Mouse (Mus musculus): ENCODE data around the gene Tmigd1. TPM values are rescaled to one million over a fixed set of nuclear protein-coding genes. Genes with fewer than 3 reads are reported as not detected.

The Tmigd1 gene
- polyA plus RNA-seq, 1 experiment from 2014 or later, result 4.1 TPM

GRCm38 (mm10) chr11:76897126-76897525 lies 4.8 kb upstream of the Tmigd1 start:
- Histone ChIP-seq H3K4me1 (ENCODE audit: insufficient read depth, low read length) (peaks cover 61% of the 10 kb centered on the region), H3K27me3 (ENCODE audit: insufficient read depth, low read length) (no peaks in the 10 kb centered on the region), H3K36me3 (ENCODE audit: insufficient read depth, low read length) (no peaks in the 10 kb centered on the region), H3K4me3 (ENCODE audit: low read length) (no peak overlapping the region), H3K4me2 (replicated peaks; ENCODE audit: low read depth, low read length) (no peak overlapping the region), H3K9me3 (ENCODE audit: low read length) (no peaks in the 10 kb centered on the region), H3K27ac (ENCODE audit: low read length) (peak overlapping the region; percentile 48), H3K9ac (replicated peaks; ENCODE audit: low read length) (no peak overlapping the region)
- no peak for ATAC-seq (ENCODE audit: low FRiP score, low TSS enrichment)
- 47% methylated on average over 1 of the region's 1 CpGs for WGBS

DNA sequence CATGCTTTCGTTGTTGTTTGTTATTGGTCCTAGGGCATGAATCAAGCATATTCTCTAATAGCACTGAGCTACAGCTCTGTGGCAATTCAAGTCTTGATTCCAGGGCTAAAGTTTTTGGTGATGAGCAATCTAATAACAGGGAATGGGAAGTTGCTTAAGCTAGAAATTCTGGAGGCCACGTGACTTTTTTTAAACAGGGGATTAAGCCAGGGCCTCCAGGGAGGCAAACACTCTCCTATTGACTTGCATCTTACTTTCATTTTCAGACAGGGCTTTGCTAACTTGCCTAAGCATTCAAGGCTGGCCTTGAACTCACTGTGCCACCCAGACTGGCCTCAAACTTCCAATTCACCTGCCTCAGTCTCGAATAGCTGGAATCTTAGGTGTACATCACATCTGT lies 4.1 kb upstream of the Tmigd1 start:
- Histone ChIP-seq H3K9me3 (ENCODE audit: low read length) (no peaks in the 10 kb centered on the region), H3K4me3 (ENCODE audit: low read length) (no peak overlapping the region), H3K36me3 (ENCODE audit: insufficient read depth, low read length) (no peaks in the 10 kb centered on the region), H3K4me2 (replicated peaks; ENCODE audit: low read depth, low read length) (no peak overlapping the region), H3K4me1 (ENCODE audit: insufficient read depth, low read length) (peaks cover 58% of the 10 kb centered on the region), H3K27ac (ENCODE audit: low read length) (peak overlapping the region; percentile 34; the same call in 1 of the 2 replicates), H3K27me3 (ENCODE audit: insufficient read depth, low read length) (no peaks in the 10 kb centered on the region), H3K9ac (replicated peaks; ENCODE audit: low read length) (no peak overlapping the region)
- WGBS, result 44% methylated on average over 3 of the region's 3 CpGs
- no peak for ATAC-seq (ENCODE audit: low FRiP score, low TSS enrichment)

- H3K9me3 ChIP-seq (ENCODE audit: low read length), result no peaks in the 10 kb centered on the region
- 73% methylated on average over 3 of the region's 3 CpGs for WGBS
- H3K36me3 ChIP-seq (ENCODE audit: insufficient read depth, low read length), result no peaks in the 10 kb centered on the region
Measured at GRCm38 (mm10) chr11:76898751-76899150, 3.2 kb upstream of the Tmigd1 start.

DNA sequence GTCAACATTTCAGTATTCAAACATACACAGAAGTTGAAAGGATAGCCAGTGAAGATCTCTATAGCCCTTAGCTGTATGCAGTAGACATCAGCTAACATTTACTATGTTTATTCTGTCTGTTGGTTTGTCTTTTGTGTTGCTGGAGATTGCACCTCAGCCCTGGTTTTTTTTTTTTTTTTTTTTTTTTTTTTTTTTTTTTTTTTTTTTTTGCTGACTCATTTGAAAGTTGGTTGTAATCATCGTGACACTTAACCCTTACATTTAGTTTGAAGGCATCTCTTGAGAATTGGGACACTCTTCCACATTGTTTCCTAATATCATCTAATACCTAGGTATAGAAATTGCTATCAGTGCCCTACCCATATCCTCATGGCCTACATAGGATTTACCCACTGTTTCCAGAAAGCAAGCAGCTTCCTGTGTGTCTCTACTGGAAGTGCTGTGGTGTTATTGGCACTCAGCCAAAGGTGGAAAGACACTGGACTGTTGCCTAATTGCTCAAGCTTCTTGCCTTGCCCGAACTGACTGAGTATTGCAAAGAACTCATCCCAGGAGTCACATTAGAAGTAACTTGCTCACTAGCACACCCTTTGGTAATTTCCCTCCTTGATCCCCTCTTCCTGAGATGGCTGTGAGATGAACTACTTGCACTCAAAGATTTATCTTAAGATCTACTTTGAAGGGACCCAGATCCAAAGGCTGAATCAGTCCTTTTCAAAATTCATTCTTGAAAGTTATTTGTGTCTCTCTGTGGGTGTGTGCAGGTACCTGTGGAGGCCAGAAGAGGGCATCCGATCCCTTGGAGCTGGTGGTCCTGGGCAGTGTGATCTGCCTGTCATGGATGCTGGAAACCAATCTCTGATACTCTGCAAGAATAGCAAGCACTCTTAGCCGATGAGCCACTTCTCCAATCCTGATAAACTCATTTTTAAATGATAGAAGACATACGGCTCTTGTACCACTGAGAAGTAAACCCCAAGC lies 1.9 kb upstream of the Tmigd1 start:
- Histone ChIP-seq H3K4me3 (ENCODE audit: low read length) (no peak overlapping the region), H3K9ac (replicated peaks; ENCODE audit: low read length) (no peak overlapping the region), H3K4me1 (ENCODE audit: insufficient read depth, low read length) (peaks cover 39% of the 10 kb centered on the region), H3K27me3 (ENCODE audit: insufficient read depth, low read length) (no peaks in the 10 kb centered on the region), H3K27ac (ENCODE audit: low read length) (no peak overlapping the region), H3K9me3 (ENCODE audit: low read length) (no peaks in the 10 kb centered on the region), H3K36me3 (ENCODE audit: insufficient read depth, low read length) (no peaks in the 10 kb centered on the region), H3K4me2 (replicated peaks; ENCODE audit: low read depth, low read length) (no peak overlapping the region)
- 64% methylated on average over 5 of the region's 5 CpGs for WGBS
- no peak for ATAC-seq (ENCODE audit: low FRiP score, low TSS enrichment)

More at GRCm38 (mm10) chr11:76898751-76899150, 3.2 kb upstream of the Tmigd1 start:
- Histone ChIP-seq H3K4me3 (ENCODE audit: low read length) (no peak overlapping the region), H3K9ac (replicated peaks; ENCODE audit: low read length) (no peak overlapping the region), H3K27ac (ENCODE audit: low read length) (peak overlapping the region; percentile 34; the same call in 1 of the 2 replicates), H3K4me1 (ENCODE audit: insufficient read depth, low read length) (peaks cover 50% of the 10 kb centered on the region), H3K4me2 (replicated peaks; ENCODE audit: low read depth, low read length) (no peak overlapping the region), H3K27me3 (ENCODE audit: insufficient read depth, low read length) (no peaks in the 10 kb centered on the region)
- ATAC-seq (ENCODE audit: low FRiP score, low TSS enrichment), result no peak

DNA sequence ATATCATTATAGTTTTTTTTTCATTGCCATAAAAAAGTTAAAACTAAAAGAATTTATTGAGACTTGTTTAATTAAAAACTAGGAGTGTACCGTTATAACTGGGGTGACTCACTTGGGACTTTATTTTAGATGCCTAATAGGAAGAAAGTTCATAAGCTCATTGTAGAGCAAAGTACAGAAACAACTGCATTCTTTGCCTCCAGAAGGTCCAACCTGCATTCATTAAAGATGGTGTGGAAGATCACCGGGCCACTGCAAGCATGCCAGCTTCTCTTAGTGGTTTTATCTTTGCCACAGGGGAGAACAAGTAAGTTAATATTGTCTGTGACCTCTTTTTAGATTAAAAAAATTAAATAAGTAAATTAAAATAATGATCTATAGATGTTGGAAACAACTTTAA lies 2.4 kb downstream of the Tmigd1 start:
- Histone ChIP-seq H3K4me2 (replicated peaks; ENCODE audit: low read depth, low read length) (no peak overlapping the region), H3K9me3 (ENCODE audit: low read length) (no peaks in the 10 kb centered on the region), H3K36me3 (ENCODE audit: insufficient read depth, low read length) (no peaks in the 10 kb centered on the region), H3K4me1 (ENCODE audit: insufficient read depth, low read length) (0 out of 2 replicates have a peak, but pooled peaks cover 3% of the 10 kb centered on the region), H3K4me3 (ENCODE audit: low read length) (no peak overlapping the region), H3K27me3 (ENCODE audit: insufficient read depth, low read length) (no peaks in the 10 kb centered on the region), H3K27ac (ENCODE audit: low read length) (no peak overlapping the region), H3K9ac (replicated peaks; ENCODE audit: low read length) (no peak overlapping the region)
- no peak for ATAC-seq (ENCODE audit: low FRiP score, low TSS enrichment)
- 72% methylated on average over 2 of the region's 2 CpGs for WGBS

DNA sequence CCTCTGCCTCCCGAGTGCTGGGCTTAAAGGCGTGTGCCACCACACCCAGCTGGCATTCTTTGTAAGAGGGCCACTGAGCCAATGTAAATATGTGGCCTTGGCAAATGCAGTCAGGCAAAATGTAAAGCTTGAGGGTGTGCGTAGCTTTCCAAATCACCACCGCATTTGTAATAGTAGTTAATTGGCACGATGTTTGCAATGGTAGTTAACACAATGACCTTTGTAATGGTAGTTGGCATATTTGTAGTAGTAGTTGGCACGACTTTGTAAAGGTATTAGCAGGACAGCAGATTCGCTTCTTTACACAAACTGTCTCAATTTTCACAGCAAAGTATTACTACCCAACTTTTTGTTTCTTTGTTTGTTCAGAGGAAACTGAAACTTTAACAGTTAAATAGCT lies 6.7 kb downstream of the Tmigd1 start:
- WGBS, result 83% methylated on average over 7 of the region's 7 CpGs
- H3K36me3 ChIP-seq (ENCODE audit: insufficient read depth, low read length), result no peaks in the 10 kb centered on the region
- no peak overlapping the region for H3K27ac ChIP-seq (ENCODE audit: low read length)
- H3K9ac ChIP-seq (replicated peaks; ENCODE audit: low read length), result no peak overlapping the region
- H3K4me1 ChIP-seq (ENCODE audit: insufficient read depth, low read length), result peaks cover 30% of the 10 kb centered on the region
- H3K27me3 ChIP-seq (ENCODE audit: insufficient read depth, low read length), result no peaks in the 10 kb centered on the region
- H3K4me2 ChIP-seq (replicated peaks; ENCODE audit: low read depth, low read length), result no peak overlapping the region
- H3K9me3 ChIP-seq (ENCODE audit: low read length), result no peaks in the 10 kb centered on the region
- ATAC-seq (ENCODE audit: low FRiP score, low TSS enrichment), result no peak
- no peak overlapping the region for H3K4me3 ChIP-seq (ENCODE audit: low read length)

DNA sequence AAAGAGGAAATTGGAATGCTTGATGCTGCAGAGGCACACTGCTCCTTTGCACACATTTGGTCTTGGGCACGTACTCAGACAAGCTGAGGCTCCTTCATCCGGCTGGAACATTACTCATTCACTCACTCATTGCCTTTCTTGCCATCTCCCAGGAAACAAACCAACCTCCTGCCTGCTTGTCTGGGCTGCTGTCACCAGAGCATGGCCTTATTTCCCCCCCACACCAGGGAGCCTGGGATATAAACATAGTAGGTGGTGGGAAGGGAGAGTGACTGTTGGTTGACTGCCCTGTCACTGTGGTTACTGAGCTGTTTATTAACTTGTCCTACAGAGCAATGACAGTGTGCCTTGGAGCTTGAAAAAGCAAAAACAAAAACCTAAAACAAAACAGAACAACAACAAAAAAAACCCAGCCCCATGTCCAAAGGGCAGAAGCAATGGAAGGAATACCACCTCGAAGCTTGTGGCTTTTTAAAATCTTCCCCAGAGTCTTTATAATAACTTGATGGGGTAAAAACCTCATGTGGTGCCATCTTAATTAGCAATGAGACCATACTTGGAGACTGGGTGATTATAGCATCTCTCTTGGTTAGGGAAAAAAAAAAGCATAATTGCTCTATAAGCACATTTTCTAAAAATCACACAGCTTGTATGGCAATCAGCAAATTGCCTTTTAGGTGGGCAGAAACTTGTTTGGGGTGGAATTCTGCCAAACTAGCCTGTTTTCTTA lies 9.5 kb downstream of the Tmigd1 start:
- WGBS, result 42% methylated on average over 3 of the region's 3 CpGs
- peaks cover 41% of the 10 kb centered on the region for H3K4me1 ChIP-seq (ENCODE audit: insufficient read depth, low read length)
- no peak overlapping the region for H3K4me3 ChIP-seq (ENCODE audit: low read length)
- ATAC-seq (ENCODE audit: low FRiP score, low TSS enrichment), result peak; percentile 90
- H3K36me3 ChIP-seq (ENCODE audit: insufficient read depth, low read length), result no peaks in the 10 kb centered on the region
- H3K27ac ChIP-seq (ENCODE audit: low read length), result peak overlapping the region; percentile 69
- no peak overlapping the region for H3K9ac ChIP-seq (replicated peaks; ENCODE audit: low read length)
- H3K27me3 ChIP-seq (ENCODE audit: insufficient read depth, low read length), result no peaks in the 10 kb centered on the region
- H3K9me3 ChIP-seq (ENCODE audit: low read length), result no peaks in the 10 kb centered on the region
- no peak overlapping the region for H3K4me2 ChIP-seq (replicated peaks; ENCODE audit: low read depth, low read length)

DNA sequence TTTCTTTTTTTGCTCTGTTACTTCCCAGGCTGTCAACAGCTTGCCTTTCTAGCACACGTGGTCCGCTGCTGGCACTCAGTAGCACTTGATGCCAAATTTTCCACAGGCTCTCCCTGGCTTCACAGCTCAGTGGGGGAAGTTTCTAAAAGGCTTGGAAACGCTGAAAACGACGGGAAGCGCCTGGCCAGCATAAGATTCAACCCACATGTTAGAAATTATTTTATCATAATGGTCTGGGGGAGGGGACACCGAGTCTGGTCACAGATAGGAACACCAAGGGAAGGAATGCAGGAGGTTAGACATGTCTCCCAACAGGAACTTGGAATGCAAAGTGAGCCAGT lies 10.1 kb downstream of the Tmigd1 start:
- Histone ChIP-seq H3K9ac (replicated peaks; ENCODE audit: low read length) (no peak overlapping the region), H3K4me2 (replicated peaks; ENCODE audit: low read depth, low read length) (no peak overlapping the region), H3K4me3 (ENCODE audit: low read length) (no peak overlapping the region), H3K27me3 (ENCODE audit: insufficient read depth, low read length) (no peaks in the 10 kb centered on the region), H3K9me3 (ENCODE audit: low read length) (no peaks in the 10 kb centered on the region), H3K4me1 (ENCODE audit: insufficient read depth, low read length) (peaks cover 46% of the 10 kb centered on the region), H3K27ac (ENCODE audit: low read length) (peak overlapping the region; percentile 69), H3K36me3 (ENCODE audit: insufficient read depth, low read length) (no peaks in the 10 kb centered on the region)
- no peak for ATAC-seq (ENCODE audit: low FRiP score, low TSS enrichment)
- 39% methylated on average over 7 of the region's 7 CpGs for WGBS

DNA sequence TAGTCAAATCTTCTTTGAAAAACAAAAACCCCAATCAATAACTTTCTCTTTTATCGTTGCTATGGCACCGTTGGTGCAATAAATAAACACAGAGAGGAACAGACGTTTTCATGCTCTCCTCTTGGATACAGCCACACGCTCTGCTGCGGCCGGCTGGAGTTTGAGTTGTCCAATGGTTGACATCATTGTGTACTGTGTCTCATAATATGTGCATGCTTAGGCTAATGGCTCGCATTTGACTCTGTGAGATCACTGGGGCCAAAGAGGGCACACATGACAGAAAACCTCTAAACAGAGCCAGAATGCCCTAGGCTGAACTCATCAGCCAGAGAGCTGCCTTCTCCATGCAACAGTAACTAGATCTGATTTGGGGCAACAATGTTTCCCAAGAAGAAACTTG lies 12.4 kb downstream of the Tmigd1 start:
- WGBS, result 66% methylated on average over 7 of the region's 7 CpGs
- peaks cover 53% of the 10 kb centered on the region for H3K4me1 ChIP-seq (ENCODE audit: insufficient read depth, low read length)

More for the DNA sequence above, 12.4 kb downstream of the Tmigd1 start:
- no peaks in the 10 kb centered on the region for H3K36me3 ChIP-seq (ENCODE audit: insufficient read depth, low read length)
- ATAC-seq (ENCODE audit: low FRiP score, low TSS enrichment), result no peak
- no peak overlapping the region for H3K4me2 ChIP-seq (replicated peaks; ENCODE audit: low read depth, low read length)
- H3K4me3 ChIP-seq (ENCODE audit: low read length), result no peak overlapping the region
- no peak overlapping the region for H3K9ac ChIP-seq (replicated peaks; ENCODE audit: low read length)
- no peaks in the 10 kb centered on the region for H3K27me3 ChIP-seq (ENCODE audit: insufficient read depth, low read length)
- no peaks in the 10 kb centered on the region for H3K9me3 ChIP-seq (ENCODE audit: low read length)
- H3K27ac ChIP-seq (ENCODE audit: low read length), result no peak overlapping the region
